Mouse (Mus musculus) gastrocnemius, adult 18-20 months (tissue): ENCODE results near the gene Pcare. TPM values are rescaled to one million over a fixed set of nuclear protein-coding genes. Genes with fewer than 3 reads are reported as not detected.

ENCODE experiments used
- DNase-seq: peaks from one replicate; pipeline ENCODE4 v3.0.0; 2021; ENCODE audit warnings: low spot score
- total RNA-seq, 2 experiments: library from RNA; stranded (reverse); gene quantifications; 2 replicates each; pipeline ENCODE4 v1.2.3; 2021

The Pcare gene
- total RNA-seq, 2 experiments from 2014 or later = 0.05 TPM; not detected in 1

- DNase-seq = peak; percentile 71
Measured at GRCm38 (mm10) chr17:71730655-71731054, 22.0 kb downstream of the Pcare start.

- DNase-seq = peak; percentile 30
Measured at GRCm38 (mm10) chr17:71721019-71721418, 31.7 kb downstream of the Pcare start.

GRCm38 (mm10) chr17:71720434-71720833, 32.3 kb downstream of the Pcare start:
- DNase-seq = no peak

- DNase-seq = peak; percentile 62
Measured at GRCm38 (mm10) chr17:71717881-71718625, 34.6 kb downstream of the Pcare start.

GRCm38 (mm10) chr17:71715034-71715433, 37.7 kb downstream of the Pcare start:
- no peak for DNase-seq

GRCm38 (mm10) chr17:71712279-71712678, 40.4 kb downstream of the Pcare start:
- DNase-seq = no peak

- DNase-seq = no peak
Measured at GRCm38 (mm10) chr17:71707715-71708114, 45.0 kb downstream of the Pcare start.

GRCm38 (mm10) chr17:71705550-71706480, 46.9 kb downstream of the Pcare start:
- DNase-seq = peak; percentile 41

- no peak for DNase-seq
Measured at GRCm38 (mm10) chr17:71705113-71705512, 47.6 kb downstream of the Pcare start.

GRCm38 (mm10) chr17:71698619-71698956, 54.1 kb downstream of the Pcare start:
- no peak for DNase-seq

GRCm38 (mm10) chr17:71697896-71698618, 54.6 kb downstream of the Pcare start:
- peak; percentile 83 for DNase-seq

GRCm38 (mm10) chr17:71696396-71696795, 56.3 kb downstream of the Pcare start:
- peak; percentile 58 for DNase-seq

- peak; percentile 20 for DNase-seq
Measured at GRCm38 (mm10) chr17:71695716-71696315, 56.9 kb downstream of the Pcare start.

GRCm38 (mm10) chr17:71695151-71695550, 57.5 kb downstream of the Pcare start:
- no peak for DNase-seq

GRCm38 (mm10) chr17:71693780-71694179, 58.9 kb downstream of the Pcare start:
- no peak for DNase-seq

Other genes with a start within 250 kb of the Pcare start
- gene Ndc80, start 226.0 kb downstream of the Pcare start, total RNA-seq = under 1 TPM in 1 of 2 experiments, not detected in 1; 0.14 TPM
- under 1 TPM; 0.27 to 0.55 TPM for gene Spdya, start 200.8 kb downstream of the Pcare start, total RNA-seq
- 10 to 100 TPM; 26.5 to 29.6 TPM for gene Wdr43, start 137.0 kb downstream of the Pcare start, total RNA-seq
- gene Togaram2, start 79.6 kb downstream of the Pcare start, total RNA-seq = 1 to 10 TPM; 2.4 to 4.9 TPM
- gene Clip4, start 15.6 kb upstream of the Pcare start, total RNA-seq = 100 to 1,000 TPM; 138 to 152 TPM